Mouse (Mus musculus): Measurements from ENCODE around the gene Prss2. TPM values are rescaled to one million over a fixed set of nuclear protein-coding genes. Genes with fewer than 3 reads are reported as not detected.
"Not testable (repeated sequence)": the region's sequence is repeated elsewhere in the genome, so short reads cannot be mapped to it uniquely, and the experiment has no call there.

Gene Prss2
- polyA plus RNA-seq, 1 experiment from 2014 or later, result not detected

GRCm38 (mm10) chr6:41557468-41557867 is 35.9 kb downstream of the Prss2 start:
- no peak overlapping the region for H3K27ac ChIP-seq
- 83% methylated on average over 5 of the region's 5 CpGs for WGBS

GRCm38 (mm10) chr6:41558271-41558670 is 36.7 kb downstream of the Prss2 start:
- Histone ChIP-seq H3K27ac (no peak overlapping the region), H3K36me3 (no peaks in the 10 kb centered on the region), H3K4me1 (replicated peaks) (no peaks in the 10 kb centered on the region), H3K4me2 (no peak overlapping the region), H3K27me3 (no peaks in the 10 kb centered on the region), H3K9ac (replicated peaks) (no peak overlapping the region), H3K4me3 (replicated peaks) (no peak overlapping the region), H3K9me3 (no peaks in the 10 kb centered on the region)
- ATAC-seq (ENCODE audit: insufficient number of reproducible peaks, insufficient read depth, low FRiP score, low TSS enrichment, low read depth), result no peak
- WGBS, result 47% methylated on average over 2 of the region's 2 CpGs

More at GRCm38 (mm10) chr6:41557468-41557867, 35.9 kb downstream of the Prss2 start:
- no peak overlapping the region for H3K4me3 ChIP-seq (replicated peaks)
- no peak for ATAC-seq (ENCODE audit: insufficient number of reproducible peaks, insufficient read depth, low FRiP score, low TSS enrichment, low read depth)
- H3K4me1 ChIP-seq (replicated peaks), result no peaks in the 10 kb centered on the region
- no peaks in the 10 kb centered on the region for H3K36me3 ChIP-seq
- H3K4me2 ChIP-seq, result no peak overlapping the region
- no peak overlapping the region for H3K9ac ChIP-seq (replicated peaks)
- H3K9me3 ChIP-seq, result no peaks in the 10 kb centered on the region
- H3K27me3 ChIP-seq, result no peaks in the 10 kb centered on the region

GRCm38 (mm10) chr6:41559331-41559730 is 37.7 kb downstream of the Prss2 start:
- Histone ChIP-seq H3K36me3 (no peaks in the 10 kb centered on the region), H3K4me1 (replicated peaks) (no peaks in the 10 kb centered on the region), H3K27ac (no peak overlapping the region), H3K9me3 (no peaks in the 10 kb centered on the region), H3K27me3 (no peaks in the 10 kb centered on the region), H3K4me3 (replicated peaks) (no peak overlapping the region), H3K4me2 (no peak overlapping the region), H3K9ac (replicated peaks) (no peak overlapping the region)
- WGBS, result 55% methylated on average over 3 of the region's 3 CpGs
- no peak for ATAC-seq (ENCODE audit: insufficient number of reproducible peaks, insufficient read depth, low FRiP score, low TSS enrichment, low read depth)

- H3K27me3 ChIP-seq, result no peaks in the 10 kb centered on the region
- no peaks in the 10 kb centered on the region for H3K9me3 ChIP-seq
- no peak overlapping the region for H3K9ac ChIP-seq (replicated peaks)
- ATAC-seq (ENCODE audit: insufficient number of reproducible peaks, insufficient read depth, low FRiP score, low TSS enrichment, low read depth), result no peak
- H3K4me1 ChIP-seq (replicated peaks), result no peaks in the 10 kb centered on the region
- no peaks in the 10 kb centered on the region for H3K36me3 ChIP-seq
- WGBS, result 82% methylated on average over 2 of the region's 2 CpGs
- H3K27ac ChIP-seq, result no peak overlapping the region
- no peak overlapping the region for H3K4me3 ChIP-seq (replicated peaks)
- no peak overlapping the region for H3K4me2 ChIP-seq
These were observed 38.7 kb downstream of the Prss2 start for GRCm38 (mm10) chr6:41560273-41560672.

GRCm38 (mm10) chr6:41562598-41562997 is 41.0 kb downstream of the Prss2 start:
- 95% methylated on average over 4 of the region's 4 CpGs for WGBS
- peak overlapping the region; percentile 26; the same call in 1 of the 2 replicates for H3K4me2 ChIP-seq
- no peaks in the 10 kb centered on the region for H3K27me3 ChIP-seq
- H3K4me1 ChIP-seq (replicated peaks), result no peaks in the 10 kb centered on the region
- no peaks in the 10 kb centered on the region for H3K36me3 ChIP-seq
- ATAC-seq (ENCODE audit: insufficient number of reproducible peaks, insufficient read depth, low FRiP score, low TSS enrichment, low read depth), result no peak
- H3K9ac ChIP-seq (replicated peaks), result no peak overlapping the region
- H3K27ac ChIP-seq, result no peak overlapping the region
- H3K9me3 ChIP-seq, result no peaks in the 10 kb centered on the region
- H3K4me3 ChIP-seq (replicated peaks), result peak overlapping the region; percentile 20

- not testable (repeated sequence) for H3K9me3 ChIP-seq; H3K27me3 ChIP-seq; ATAC-seq (ENCODE audit: insufficient number of reproducible peaks, insufficient read depth, low FRiP score, low TSS enrichment, low read depth); H3K4me3 ChIP-seq (replicated peaks); H3K36me3 ChIP-seq; H3K27ac ChIP-seq; H3K4me1 ChIP-seq (replicated peaks); H3K9ac ChIP-seq (replicated peaks); H3K4me2 ChIP-seq
- WGBS, result 61% methylated on average over 5 of the region's 23 CpGs
These were observed 41.7 kb downstream of the Prss2 start for GRCm38 (mm10) chr6:41563104-41563951.

GRCm38 (mm10) chr6:41565261-41565660 is 43.7 kb downstream of the Prss2 start:
- H3K4me1 ChIP-seq (replicated peaks), result no peaks in the 10 kb centered on the region
- ATAC-seq (ENCODE audit: insufficient number of reproducible peaks, insufficient read depth, low FRiP score, low TSS enrichment, low read depth), result no peak
- H3K27ac ChIP-seq, result no peak overlapping the region
- H3K4me2 ChIP-seq, result no peak overlapping the region
- H3K9me3 ChIP-seq, result no peaks in the 10 kb centered on the region
- H3K36me3 ChIP-seq, result no peaks in the 10 kb centered on the region
- no peak overlapping the region for H3K9ac ChIP-seq (replicated peaks)
- 63% methylated on average over 1 of the region's 1 CpGs for WGBS
- H3K4me3 ChIP-seq (replicated peaks), result no peak overlapping the region
- H3K27me3 ChIP-seq, result no peaks in the 10 kb centered on the region

- H3K9me3 ChIP-seq, result no peaks in the 10 kb centered on the region
- no peaks in the 10 kb centered on the region for H3K27me3 ChIP-seq
- no peak overlapping the region for H3K4me3 ChIP-seq (replicated peaks)
- WGBS, result 88% methylated on average over 4 of the region's 4 CpGs
- H3K4me1 ChIP-seq (replicated peaks), result no peaks in the 10 kb centered on the region
- ATAC-seq (ENCODE audit: insufficient number of reproducible peaks, insufficient read depth, low FRiP score, low TSS enrichment, low read depth), result no peak
- no peaks in the 10 kb centered on the region for H3K36me3 ChIP-seq
- no peak overlapping the region for H3K27ac ChIP-seq
- no peak overlapping the region for H3K9ac ChIP-seq (replicated peaks)
- H3K4me2 ChIP-seq, result no peak overlapping the region
These were observed 45.4 kb downstream of the Prss2 start for GRCm38 (mm10) chr6:41566965-41567364.

GRCm38 (mm10) chr6:41569078-41569477 is 47.5 kb downstream of the Prss2 start:
- Histone ChIP-seq H3K4me2 (no peak overlapping the region), H3K4me3 (replicated peaks) (no peak overlapping the region), H3K27ac (no peak overlapping the region), H3K36me3 (no peaks in the 10 kb centered on the region), H3K9ac (replicated peaks) (no peak overlapping the region), H3K27me3 (no peaks in the 10 kb centered on the region), H3K4me1 (replicated peaks) (no peaks in the 10 kb centered on the region), H3K9me3 (no peaks in the 10 kb centered on the region)
- ATAC-seq (ENCODE audit: insufficient number of reproducible peaks, insufficient read depth, low FRiP score, low TSS enrichment, low read depth), result no peak
- 86% methylated on average over 3 of the region's 3 CpGs for WGBS

Other genes with a start within 250 kb of the Prss2 start
- gene Try4, start 219.5 kb upstream of the Prss2 start, polyA plus RNA-seq (2016; fragmentation: Nextera tagmentation; extraction: Ambion mirVana), result not detected in 2 replicates
- gene Try5, start 204.9 kb upstream of the Prss2 start, polyA plus RNA-seq (2016; fragmentation: Nextera tagmentation; extraction: Ambion mirVana), result not detected in 2 replicates
- gene Try10, start 167.7 kb upstream of the Prss2 start, polyA plus RNA-seq (2016; fragmentation: Nextera tagmentation; extraction: Ambion mirVana), result not detected in 2 replicates
- gene Prss3, start 144.1 kb upstream of the Prss2 start, polyA plus RNA-seq (2016; fragmentation: Nextera tagmentation; extraction: Ambion mirVana), result not detected in 2 replicates
- gene Gm5771, start 129.4 kb upstream of the Prss2 start, polyA plus RNA-seq (2016; fragmentation: Nextera tagmentation; extraction: Ambion mirVana), result not detected in 2 replicates
- not detected in 2 replicates for gene Gm10334, start 75.6 kb upstream of the Prss2 start, polyA plus RNA-seq (2016; fragmentation: Nextera tagmentation; extraction: Ambion mirVana)
- gene Prss1, start 62.9 kb upstream of the Prss2 start, polyA plus RNA-seq (2016; fragmentation: Nextera tagmentation; extraction: Ambion mirVana), result not detected in 2 replicates
- gene Ephb6, start 83.7 kb downstream of the Prss2 start, polyA plus RNA-seq (2016; fragmentation: Nextera tagmentation; extraction: Ambion mirVana), result 20.2 and 26.2 TPM in 2 replicates
- gene Trpv6, start 114.6 kb downstream of the Prss2 start, polyA plus RNA-seq (2016; fragmentation: Nextera tagmentation; extraction: Ambion mirVana), result 0.36 and 0.51 TPM in 2 replicates
- not detected in 2 replicates for gene Trpv5, start 159.0 kb downstream of the Prss2 start, polyA plus RNA-seq (2016; fragmentation: Nextera tagmentation; extraction: Ambion mirVana)
- gene Llcfc1, start 162.6 kb downstream of the Prss2 start, polyA plus RNA-seq (2016; fragmentation: Nextera tagmentation; extraction: Ambion mirVana), result not detected in 2 replicates
- gene Kel, start 182.6 kb downstream of the Prss2 start, polyA plus RNA-seq (2016; fragmentation: Nextera tagmentation; extraction: Ambion mirVana), result 5.7 and 7.8 TPM in 2 replicates

Measured in limb, embryonic 12.5 days (tissue).